Mouse (Mus musculus) MEL (cell line): Measurements from ENCODE around the gene BC100530. TPM values are rescaled to one million over a fixed set of nuclear protein-coding genes. Genes with fewer than 3 reads are reported as not detected.
"Not testable (repeated sequence)": the region's sequence is repeated elsewhere in the genome, so short reads cannot be mapped to it uniquely, and the experiment has no call there.

ENCODE experiments used
- DNase-seq: peaks from one replicate; pipeline ENCODE4 v3.0.0; 2011; ENCODE audit warnings: low read depth, low spot score
- H3K27ac ChIP-seq: 2 replicates; pipeline ENCODE4 v1.5.1; 2012; ENCODE audit warnings: low read depth, mild to moderate bottlenecking, control low read depth, low read length, moderate library complexity; ENCODE audit not compliant: control insufficient read depth
- H3K27me3 ChIP-seq, 2 experiments: fragments of 150-350 bp in 1 of 2; sonication (generic) in 1 of 2; 2 replicates each; pipeline ENCODE4 v1.6.1; 2012; ENCODE audit warnings: low read length in 2 of 2, mild to moderate bottlenecking in 2 of 2, improper control_type of control experiment in 1 of 2, moderate library complexity in 1 of 2; ENCODE audit not compliant: insufficient read depth in 2 of 2, control insufficient read depth in 1 of 2
- H3K36me3 ChIP-seq, 2 experiments: 2 replicates each; pipeline ENCODE4 v1.6.1; 2012 to 2014; ENCODE audit warnings: low read length in 2 of 2, improper control_type of control experiment in 1 of 2, inconsistent platforms in 1 of 2, mild to moderate bottlenecking in 1 of 2; ENCODE audit not compliant: insufficient read depth in 2 of 2, control insufficient read depth in 1 of 2
- H3K4me1 ChIP-seq, 2 experiments: fragments of 150-350 bp in 1 of 2; sonication (generic) in 1 of 2; 2 replicates each; pipeline ENCODE4 v1.6.1; 2012; ENCODE audit warnings: low read length in 2 of 2, improper control_type of control experiment in 1 of 2, mild to moderate bottlenecking in 1 of 2; ENCODE audit not compliant: insufficient read depth in 2 of 2, control insufficient read depth in 1 of 2
- H3K4me3 ChIP-seq, 2 experiments: fragments of 150-350 bp in 1 of 2; sonication (generic) in 1 of 2; 2 replicates each; pipeline ENCODE4 v1.5.1; 2012; ENCODE audit warnings: low read depth in 2 of 2, low read length in 2 of 2, mild to moderate bottlenecking in 2 of 2, moderate library complexity in 2 of 2, control low read depth in 1 of 2, improper control_type of control experiment in 1 of 2; ENCODE audit not compliant: control insufficient read depth in 1 of 2, insufficient read depth in 1 of 2
- H3K79me2 ChIP-seq: 2 replicates; pipeline ENCODE4 v1.6.1; 2012; ENCODE audit warnings: mild to moderate bottlenecking, low read length, moderate library complexity; ENCODE audit not compliant: control insufficient read depth, poor library complexity, insufficient read depth
- H3K9ac ChIP-seq: 2 replicates; pipeline ENCODE4 v1.6.1; 2012; ENCODE audit warnings: low read depth, mild to moderate bottlenecking, control low read depth, low read length, moderate library complexity; ENCODE audit not compliant: control insufficient read depth, poor library complexity, severe bottlenecking
- H3K9me3 ChIP-seq: fragments of 150-350 bp; sonication (generic); replicated peaks from 2 replicates; pipeline ENCODE4 v1.6.1; 2012; ENCODE audit warnings: mild to moderate bottlenecking, low read length, improper control_type of control experiment, moderate library complexity; ENCODE audit not compliant: insufficient read depth
- BHLHE40 ChIP-seq: IDR thresholded peaks from 2 replicates; pipeline ENCODE4 v1.6.1; 2012; ENCODE audit warnings: low read depth, mild to moderate bottlenecking, inconsistent platforms, low read length, improper control_type of control experiment, borderline replicate concordance
- CHD2 ChIP-seq: IDR thresholded peaks from 2 replicates; pipeline ENCODE4 v1.6.1; 2011; ENCODE audit warnings: low read length, improper control_type of control experiment
- E2F4 ChIP-seq: IDR thresholded peaks from 2 replicates; pipeline ENCODE4 v1.6.1; 2011; ENCODE audit warnings: low read depth, low read length, improper control_type of control experiment, borderline replicate concordance
- ELF1 ChIP-seq: IDR thresholded peaks from 2 replicates; pipeline ENCODE4 v1.6.1; 2014; ENCODE audit warnings: low read depth, mild to moderate bottlenecking, inconsistent platforms, low read length, improper control_type of control experiment, moderate library complexity
- GABPA ChIP-seq: IDR thresholded peaks from 2 replicates; pipeline ENCODE4 v1.6.1; 2012; ENCODE audit warnings: low read depth, mild to moderate bottlenecking, inconsistent platforms, low read length, improper control_type of control experiment, moderate library complexity
- GATA1 ChIP-seq: IDR thresholded peaks from 2 replicates; pipeline ENCODE4 v1.6.1; 2011; ENCODE audit warnings: low read depth, low read length, improper control_type of control experiment
- HCFC1 ChIP-seq: IDR thresholded peaks from 2 replicates; pipeline ENCODE4 v1.6.1; 2012; ENCODE audit warnings: low read depth, mild to moderate bottlenecking, inconsistent platforms, low read length, improper control_type of control experiment, moderate library complexity
- KAT2A ChIP-seq: conservative IDR thresholded peaks from 2 replicates; pipeline ENCODE4 v1.6.1; 2012; ENCODE audit warnings: low read depth, low read length, improper control_type of control experiment, inconsistent platforms
- MAX ChIP-seq: IDR thresholded peaks from 2 replicates; pipeline ENCODE4 v1.6.1; 2011; ENCODE audit warnings: low read length, improper control_type of control experiment
- MAZ ChIP-seq: IDR thresholded peaks from 2 replicates; pipeline ENCODE4 v1.6.1; 2012; ENCODE audit warnings: low read depth, mild to moderate bottlenecking, inconsistent platforms, low read length, improper control_type of control experiment
- MEF2A ChIP-seq: IDR thresholded peaks from 2 replicates; pipeline ENCODE4 v1.6.1; 2014; ENCODE audit warnings: low read depth, mild to moderate bottlenecking, inconsistent platforms, low read length, improper control_type of control experiment; ENCODE audit not compliant: poor library complexity, insufficient replicate concordance, severe bottlenecking; ENCODE audit errors: extremely low read depth
- MYC ChIP-seq: IDR thresholded peaks from 2 replicates; pipeline ENCODE4 v1.6.1; 2011; ENCODE audit warnings: low read depth, mild to moderate bottlenecking, low read length, improper control_type of control experiment, moderate library complexity
- NELFE ChIP-seq: IDR thresholded peaks from 2 replicates; pipeline ENCODE4 v1.6.1; 2011; ENCODE audit warnings: low read depth, low read length, improper control_type of control experiment
- POLR2A ChIP-seq, 2 experiments: IDR thresholded peaks; 2 replicates each; pipeline ENCODE4 v1.6.1; 2011 to 2012; ENCODE audit warnings: low read length in 2 of 2, mild to moderate bottlenecking in 2 of 2, control low read depth in 1 of 2, improper control_type of control experiment in 1 of 2, low read depth in 1 of 2, moderate library complexity in 1 of 2; ENCODE audit not compliant: control insufficient read depth in 1 of 2, insufficient read depth in 1 of 2, poor library complexity in 1 of 2
- POLR2AphosphoS2 ChIP-seq: IDR thresholded peaks from 2 replicates; pipeline ENCODE4 v1.6.1; 2011; ENCODE audit warnings: low read length, improper control_type of control experiment
- RAD21 ChIP-seq: IDR thresholded peaks from 2 replicates; pipeline ENCODE4 v1.6.1; 2011; ENCODE audit warnings: mild to moderate bottlenecking, low read depth, low read length, improper control_type of control experiment
- SIN3A ChIP-seq: IDR thresholded peaks from 2 replicates; pipeline ENCODE4 v1.6.1; 2012; ENCODE audit warnings: low read length, improper control_type of control experiment, inconsistent platforms
- TAL1 ChIP-seq: IDR thresholded peaks from 2 replicates; pipeline ENCODE4 v1.6.1; 2012; ENCODE audit warnings: mild to moderate bottlenecking, inconsistent platforms, low read length, moderate library complexity, mixed read lengths
- UBTF ChIP-seq: IDR thresholded peaks from 2 replicates; pipeline ENCODE4 v1.6.1; 2012; ENCODE audit warnings: low read depth, mild to moderate bottlenecking, inconsistent platforms, low read length, improper control_type of control experiment, moderate library complexity, borderline replicate concordance; ENCODE audit not compliant: insufficient read depth
- USF2 ChIP-seq, 2 experiments: IDR thresholded peaks; 2 replicates each; pipeline ENCODE4 v1.6.1; 2011 to 2012; ENCODE audit warnings: improper control_type of control experiment in 2 of 2, low read length in 2 of 2, borderline replicate concordance in 1 of 2, inconsistent platforms in 1 of 2, low read depth in 1 of 2, mild to moderate bottlenecking in 1 of 2; ENCODE audit not compliant: insufficient read depth in 1 of 2
- ZKSCAN1 ChIP-seq: IDR thresholded peaks from 2 replicates; pipeline ENCODE4 v1.6.1; 2012; ENCODE audit warnings: low read depth, mild to moderate bottlenecking, inconsistent platforms, low read length, improper control_type of control experiment, moderate library complexity
- ZMIZ1 ChIP-seq: IDR thresholded peaks from 2 replicates; pipeline ENCODE4 v1.6.1; 2012; ENCODE audit warnings: low read depth, mild to moderate bottlenecking, inconsistent platforms, low read length, improper control_type of control experiment, moderate library complexity
- polyA plus RNA-seq, 2 experiments: library from polyadenylated mRNA; stranded (reverse) in 1 of 2; unstranded in 1 of 2; fragments of >175 nt in 1 of 2; fragments of >200 nt in 1 of 2; gene quantifications; 2 replicates each; pipeline versions ENCODE4 v1.2.1 to v1.2.4; 2012; ENCODE audit warnings: low replicate concordance in 2 of 2, low read depth in 1 of 2; ENCODE audit not compliant: insufficient read length in 2 of 2, insufficient read depth in 1 of 2, missing spikeins in 1 of 2
- total RNA-seq: library from RNA; depleted of rRNA; stranded (reverse); fragments of 300-350 nt; gene quantifications from 2 replicates; pipeline ENCODE4 v1.2.3, GENCODE M21; 2012; rRNA removed

The BC100530 gene
- not detected in 2 replicates for total RNA-seq
- not detected for polyA plus RNA-seq

GRCm38 (mm10) chr16:36367648-36368047, at the start of gene BC100530:
TSS of gene BC100530 (minus strand) at chr16:36367748.
- DNase-seq, H3K4me3 ChIP-seq, H3K9ac ChIP-seq, H3K4me1 ChIP-seq, H3K27me3 ChIP-seq, H3K9me3 ChIP-seq, H3K27ac ChIP-seq, H3K79me2 ChIP-seq, H3K36me3 ChIP-seq: not testable (repeated sequence)

GRCm38 (mm10) chr16:36408357-36408756, 40.8 kb upstream of the BC100530 start, which contains the start of gene Stfa2:
TSS of gene Stfa2 (minus strand) at chr16:36408457.
- Histone ChIP-seq H3K4me3 (no peak within 1 kb of the TSS), H3K27ac (no peak within 1 kb of the TSS), H3K27me3 (no peaks in the 10 kb centered on the region), H3K9ac (no peak within 1 kb of the TSS), H3K79me2 (no peaks in the 10 kb centered on the region), H3K4me1 (no peaks in the 10 kb centered on the region), H3K36me3 (no peaks in the 10 kb centered on the region), H3K9me3 (no peaks in the 10 kb centered on the region)
- DNase-seq, result no peak
- TF ChIP-seq MAX (no peak), E2F4 (no peak), GATA1 (no peak), POLR2A (IDR thresholded peaks at IDR 0.05; ENCODE audit: control insufficient read depth in 1 of 2, insufficient read depth in 1 of 2, low read depth in 1 of 2, low read length in 2 of 2, poor library complexity in 1 of 2) (no peak), GABPA (no peak), MAZ (no peak), ZMIZ1 (no peak), SIN3A (no peak), USF2 (IDR thresholded peaks at IDR 0.05; ENCODE audit: borderline replicate concordance in 1 of 2, insufficient read depth in 1 of 2, low read depth in 1 of 2, low read length in 2 of 2) (no peak), TAL1 (no peak), POLR2AphosphoS2 (no peak), UBTF (no peak)

GRCm38 (mm10) chr16:36389060-36389459, 21.5 kb upstream of the BC100530 start:
- Histone ChIP-seq H3K9ac (no peak overlapping the region), H3K36me3 (no peaks in the 10 kb centered on the region), H3K79me2 (no peaks in the 10 kb centered on the region), H3K4me1 (no peaks in the 10 kb centered on the region), H3K27me3 (no peaks in the 10 kb centered on the region), H3K9me3 (no peaks in the 10 kb centered on the region), H3K4me3 (no peak overlapping the region), H3K27ac (no peak overlapping the region)
- no peak for DNase-seq
- TF ChIP-seq MAZ (no peak), HCFC1 (no peak), MYC (no peak), ELF1 (no peak), NELFE (no peak), KAT2A (no peak), TAL1 (no peak), BHLHE40 (no peak), CHD2 (no peak), POLR2A (IDR thresholded peaks at IDR 0.05; ENCODE audit: control insufficient read depth in 1 of 2, insufficient read depth in 1 of 2, low read depth in 1 of 2, low read length in 2 of 2, poor library complexity in 1 of 2) (no peak), RAD21 (no peak), MEF2A (no peak), ZKSCAN1 (no peak)
